Mouse (Mus musculus): ENCODE data around the gene Atrn. TPM values are rescaled to one million over a fixed set of nuclear protein-coding genes. Genes with fewer than 3 reads are reported as not detected.

Gene Atrn
- polyA plus RNA-seq, 1 experiment = 48.2 TPM

- 4% methylated on average over 21 of the region's 27 CpGs for WGBS
Measured at GRCm38 (mm10) chr2:131063404-131063864, 157.1 kb downstream of the Atrn start, which contains the start of gene Adam33. Gene Adam33, minus strand, starts transcription at chr2:131063814.

GRCm38 (mm10) chr2:131066342-131066741 is 160.0 kb downstream of the Atrn start:
- Histone ChIP-seq H3K27me3 (ENCODE audit: control insufficient read depth, insufficient read depth, low read length) (peaks cover 1% of the 10 kb centered on the region; the same call in 1 of the 2 replicates), H3K4me1 (ENCODE audit: control insufficient read depth, insufficient read depth, low read length) (no peaks in the 10 kb centered on the region), H3K27ac (ENCODE audit: insufficient read depth, low read length) (no peak overlapping the region), H3K4me3 (replicated peaks; ENCODE audit: insufficient read depth, low read depth, low read length) (no peak overlapping the region)
- TF ChIP-seq CTCF (IDR thresholded peaks at IDR 0.05; ENCODE audit: borderline replicate concordance, insufficient read depth, low read depth, low read length) (no peak), POLR2A (IDR thresholded peaks at IDR 0.05; ENCODE audit: borderline replicate concordance, insufficient read depth, low read length) (no peak)
- no peak for DNase-seq
- WGBS = 64% methylated on average over 9 of the region's 9 CpGs

More at GRCm38 (mm10) chr2:131063404-131063864, 157.1 kb downstream of the Atrn start, which contains the start of gene Adam33:
- H3K27me3 ChIP-seq (ENCODE audit: control insufficient read depth, insufficient read depth, low read length) = peaks cover 1% of the 10 kb centered on the region; the same call in 1 of the 2 replicates
- no peaks in the 10 kb centered on the region for H3K4me1 ChIP-seq (ENCODE audit: control insufficient read depth, insufficient read depth, low read length)
- DNase-seq = no peak
- H3K27ac ChIP-seq (ENCODE audit: insufficient read depth, low read length) = no peak within 1 kb of the TSS
- H3K4me3 ChIP-seq (replicated peaks; ENCODE audit: insufficient read depth, low read depth, low read length) = no peak within 1 kb of the TSS
- TF ChIP-seq POLR2A (IDR thresholded peaks at IDR 0.05; ENCODE audit: borderline replicate concordance, insufficient read depth, low read length) (no peak), CTCF (IDR thresholded peaks at IDR 0.05; ENCODE audit: borderline replicate concordance, insufficient read depth, low read depth, low read length) (no peak)

DNA sequence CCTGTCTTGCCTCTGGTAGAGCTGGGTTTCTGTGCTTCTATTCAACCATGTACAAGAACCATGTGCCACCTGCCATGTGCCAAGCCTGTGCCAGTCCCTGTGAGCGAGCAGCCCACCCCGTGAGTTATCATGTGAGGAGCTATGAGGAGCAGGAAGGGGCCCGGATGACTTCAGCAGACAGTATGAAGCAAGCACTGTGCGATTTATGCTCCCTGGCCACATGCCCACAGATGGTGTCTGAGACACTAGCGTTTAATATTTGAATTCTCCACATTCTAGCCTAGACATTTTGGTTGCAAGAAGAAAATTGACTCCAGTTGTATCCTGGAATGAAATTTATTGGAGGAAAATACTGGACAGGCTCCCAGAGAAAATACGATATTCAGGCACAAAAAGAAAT is 161.2 kb downstream of the Atrn start:
- DNase-seq = no peak
- peaks cover 1% of the 10 kb centered on the region; the same call in 1 of the 2 replicates for H3K27me3 ChIP-seq (ENCODE audit: control insufficient read depth, insufficient read depth, low read length)
- WGBS = 21% methylated on average over 6 of the region's 6 CpGs
- no peak for TF ChIP-seq CTCF (IDR thresholded peaks at IDR 0.05; ENCODE audit: borderline replicate concordance, insufficient read depth, low read depth, low read length)
- TF ChIP-seq POLR2A (IDR thresholded peaks at IDR 0.05; ENCODE audit: borderline replicate concordance, insufficient read depth, low read length) = no peak
- no peak overlapping the region for H3K4me3 ChIP-seq (replicated peaks; ENCODE audit: insufficient read depth, low read depth, low read length)
- H3K4me1 ChIP-seq (ENCODE audit: control insufficient read depth, insufficient read depth, low read length) = no peaks in the 10 kb centered on the region
- H3K27ac ChIP-seq (ENCODE audit: insufficient read depth, low read length) = no peak overlapping the region

- no peak for DNase-seq
- Histone ChIP-seq H3K27me3 (ENCODE audit: control insufficient read depth, insufficient read depth, low read length) (no peaks in the 10 kb centered on the region), H3K4me1 (ENCODE audit: control insufficient read depth, insufficient read depth, low read length) (no peaks in the 10 kb centered on the region), H3K27ac (ENCODE audit: insufficient read depth, low read length) (no peak overlapping the region), H3K4me3 (replicated peaks; ENCODE audit: insufficient read depth, low read depth, low read length) (no peak overlapping the region)
- 80% methylated on average over 10 of the region's 10 CpGs for WGBS
- no peak for TF ChIP-seq CTCF (IDR thresholded peaks at IDR 0.05; ENCODE audit: borderline replicate concordance, insufficient read depth, low read depth, low read length)
- no peak for TF ChIP-seq POLR2A (IDR thresholded peaks at IDR 0.05; ENCODE audit: borderline replicate concordance, insufficient read depth, low read length)
Measured at GRCm38 (mm10) chr2:131072536-131072935, 166.2 kb downstream of the Atrn start.

Other genes starting within 250 kb of the Atrn start
- 98.5 and 109 TPM in 2 replicates for gene Ddrgk1, start 241.8 kb upstream of the Atrn start, polyA plus RNA-seq (2012; rRNA removed)
- 50.7 and 57.9 TPM in 2 replicates for gene Itpa, start 238.9 kb upstream of the Atrn start, polyA plus RNA-seq (2012; rRNA removed)
- 0.62 and 0.93 TPM in 2 replicates for gene Slc4a11, start 209.0 kb upstream of the Atrn start, polyA plus RNA-seq (2012; rRNA removed)
- 64.9 and 71.1 TPM in 2 replicates for gene 4930402H24Rik, start 89 bp upstream of the Atrn start, polyA plus RNA-seq (2012; rRNA removed)
- 75.1 and 87.0 TPM in 2 replicates for gene Gfra4, start 136.6 kb downstream of the Atrn start, polyA plus RNA-seq (2012; rRNA removed)
- 1.5 and 3.6 TPM in 2 replicates for gene Adam33, start 157.3 kb downstream of the Atrn start, polyA plus RNA-seq (2012; rRNA removed)
- 0.07 and 0.17 TPM in 2 replicates for gene Siglec1, start 180.3 kb downstream of the Atrn start, polyA plus RNA-seq (2012; rRNA removed)
- gene Hspa12b, start 220.8 kb downstream of the Atrn start, polyA plus RNA-seq (2012; rRNA removed) = 7.8 and 8.0 TPM in 2 replicates
- gene Gm11037, start 227.0 kb downstream of the Atrn start, polyA plus RNA-seq (2012; rRNA removed) = not detected in 2 replicates